Mouse (Mus musculus): Measurements from ENCODE around the gene Thbs2.

The Thbs2 gene

DNA sequence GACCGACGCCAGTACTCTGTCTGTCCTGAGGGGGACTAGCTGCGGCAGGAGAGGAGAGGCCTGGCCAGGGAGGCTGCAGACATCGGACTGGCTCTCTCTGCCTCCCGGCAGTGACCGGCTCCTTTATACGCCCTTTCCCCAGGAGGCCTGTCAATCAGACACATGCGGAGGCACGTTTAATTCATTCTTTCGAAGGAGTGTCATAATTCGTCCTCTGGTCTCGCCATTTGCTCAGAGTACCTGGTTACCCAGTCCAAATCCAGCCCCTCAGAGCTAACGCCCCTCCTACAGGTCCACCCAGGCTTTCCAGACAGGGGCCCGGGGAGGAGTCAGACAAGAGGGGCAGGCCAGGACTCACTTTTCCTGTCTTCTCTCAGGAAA is at the start of gene Thbs2:
Gene Thbs2, minus strand, starts transcription at position 242 of the 381 bp plus-strand sequence.
- DNase-seq (ENCODE audit: low spot score in 2 of 2), result no peak

DNA sequence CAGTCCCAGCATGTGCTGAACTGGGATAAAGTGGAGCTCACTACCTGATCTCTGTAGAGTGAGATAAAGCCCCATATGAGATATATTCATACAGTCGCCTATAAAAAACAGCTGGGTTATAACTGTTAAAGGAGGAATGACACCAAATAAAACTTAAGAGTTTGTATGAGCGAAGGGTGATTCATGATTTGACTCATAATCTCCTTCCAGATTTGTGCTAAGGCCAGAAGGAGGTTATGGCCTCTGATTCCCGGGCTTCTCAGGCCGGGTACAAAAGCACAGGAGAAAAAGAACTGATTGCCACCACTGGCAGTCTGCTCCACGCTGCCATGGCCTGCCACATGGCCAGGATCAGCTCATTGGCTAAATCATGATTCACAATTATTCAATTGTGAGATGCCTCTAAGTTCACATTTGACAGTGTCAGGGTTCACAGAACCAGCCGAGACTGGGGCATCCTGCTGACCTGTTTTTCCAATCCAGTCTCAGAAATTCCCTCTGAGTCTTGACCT is 41.5 kb upstream of the Thbs2 start:
- DNase-seq (ENCODE audit: low spot score in 2 of 2), result no peak

DNA sequence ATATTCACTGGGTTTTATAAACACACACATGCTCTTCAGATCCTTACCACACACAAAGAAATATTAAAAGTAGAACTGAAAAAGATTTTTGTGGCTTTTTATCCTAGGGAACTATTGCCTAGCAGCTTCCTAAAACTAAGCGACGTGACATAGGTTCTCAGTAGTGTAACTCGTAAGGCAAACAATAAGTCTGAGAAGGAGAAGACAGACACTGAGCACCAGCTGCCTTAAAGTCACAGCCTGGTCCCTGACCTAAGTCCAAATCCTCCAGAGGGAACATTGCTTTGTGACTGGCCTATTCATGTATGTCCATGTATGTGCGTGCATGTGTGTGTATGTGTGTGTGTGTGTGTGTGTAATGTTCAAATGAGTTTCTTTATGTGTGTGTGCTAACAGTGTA is 40.3 kb upstream of the Thbs2 start:
- DNase-seq (ENCODE audit: low spot score in 2 of 2), result no peak

DNA sequence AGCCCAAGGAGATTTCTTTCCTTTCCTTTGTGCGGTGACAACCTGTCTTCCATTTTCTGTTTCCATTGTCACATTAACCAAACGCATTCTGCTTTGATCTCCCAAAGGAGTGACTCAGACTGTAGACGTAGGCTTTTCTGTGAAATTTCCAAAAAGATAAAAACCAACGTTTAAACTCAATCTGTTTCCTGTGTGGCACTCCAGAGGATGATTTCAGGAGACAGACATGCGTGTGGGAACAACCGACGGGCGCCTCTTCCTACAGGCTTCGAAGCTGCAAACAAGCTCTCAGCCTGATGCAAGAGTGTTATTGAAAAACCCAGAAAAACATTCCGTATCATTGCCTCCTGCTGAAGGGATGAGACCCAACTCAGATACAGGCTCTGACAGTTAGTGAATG is 39.9 kb upstream of the Thbs2 start:
- no peak for DNase-seq (ENCODE audit: low spot score in 2 of 2)

DNA sequence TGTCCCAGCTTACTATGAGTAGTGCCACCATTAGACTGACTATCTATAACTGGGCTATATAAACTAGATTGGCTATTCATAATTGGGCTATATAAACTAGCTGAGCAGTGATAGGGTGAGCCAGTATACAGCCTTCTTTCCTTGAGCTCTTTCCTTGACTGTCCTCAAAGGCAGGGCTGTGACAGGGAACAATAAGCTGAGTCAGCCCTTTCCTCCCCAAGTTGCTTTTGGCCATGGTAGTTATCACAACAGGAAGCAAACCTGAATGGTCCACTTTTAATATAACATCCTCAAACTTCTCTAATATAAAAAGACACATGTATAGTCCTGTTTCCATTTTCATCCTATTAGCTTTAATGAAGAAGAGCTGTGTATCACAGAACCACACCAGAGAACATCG is 39.0 kb upstream of the Thbs2 start:
- no peak for DNase-seq (ENCODE audit: low spot score in 2 of 2)

DNA sequence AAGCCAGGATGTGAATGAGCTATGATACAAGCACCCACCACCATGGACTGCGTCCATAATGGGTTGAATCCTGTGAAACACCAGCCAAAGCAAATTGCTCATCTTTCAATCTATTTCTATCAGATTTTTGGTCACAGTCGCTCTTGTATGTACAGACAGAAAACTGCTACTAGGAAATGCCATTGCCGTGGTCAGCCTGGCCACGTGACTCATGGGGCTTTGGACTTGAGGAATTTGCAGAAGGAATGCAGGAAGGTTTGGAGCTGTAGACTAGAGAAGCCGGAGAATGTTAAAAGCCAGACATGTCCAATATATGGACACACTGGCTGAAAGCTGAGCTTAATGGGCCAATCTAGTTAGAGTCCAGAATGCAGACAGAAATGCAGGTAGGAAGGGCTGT is 36.6 kb upstream of the Thbs2 start:
- no peak for DNase-seq (ENCODE audit: low spot score in 2 of 2)

DNA sequence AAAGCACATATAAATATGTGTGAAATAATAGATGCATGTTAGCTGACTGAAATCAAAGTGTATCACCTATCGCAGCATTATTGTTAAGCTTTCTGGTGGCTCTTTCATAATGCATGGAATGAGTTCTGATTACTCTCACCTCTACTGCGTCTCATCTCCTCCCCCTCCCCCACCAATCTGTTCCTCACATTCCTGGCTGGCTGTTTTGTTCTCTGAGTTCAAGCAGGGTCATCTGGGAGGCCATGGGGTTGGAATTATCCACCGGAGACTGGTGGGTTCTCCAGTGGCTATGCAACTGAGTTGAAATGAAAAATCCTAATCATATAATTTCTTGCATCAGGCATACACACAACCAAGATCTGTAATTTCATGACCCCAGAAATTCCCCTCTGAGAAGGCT is 33.4 kb upstream of the Thbs2 start:
- DNase-seq (ENCODE audit: low spot score in 2 of 2), result no peak

DNA sequence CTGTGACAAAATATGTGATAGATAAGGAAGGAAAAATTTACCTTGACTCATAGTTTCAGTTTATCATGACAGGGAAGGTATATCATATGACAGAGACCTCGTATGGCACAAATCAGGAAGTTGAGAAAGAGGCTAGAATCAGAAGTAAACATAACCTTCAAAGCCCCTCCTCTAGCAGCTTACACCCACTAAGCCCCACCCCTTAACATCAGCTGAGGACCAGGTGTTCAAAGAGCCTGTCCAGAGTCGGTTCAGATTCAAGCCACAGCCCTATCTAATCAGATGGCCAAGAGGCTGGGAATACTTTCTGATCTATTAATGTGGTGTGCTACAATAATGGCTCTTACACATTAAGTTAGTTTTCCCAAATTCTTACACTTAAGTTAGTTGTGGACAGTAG is 30.8 kb upstream of the Thbs2 start:
- DNase-seq (ENCODE audit: low spot score in 2 of 2), result no peak

DNA sequence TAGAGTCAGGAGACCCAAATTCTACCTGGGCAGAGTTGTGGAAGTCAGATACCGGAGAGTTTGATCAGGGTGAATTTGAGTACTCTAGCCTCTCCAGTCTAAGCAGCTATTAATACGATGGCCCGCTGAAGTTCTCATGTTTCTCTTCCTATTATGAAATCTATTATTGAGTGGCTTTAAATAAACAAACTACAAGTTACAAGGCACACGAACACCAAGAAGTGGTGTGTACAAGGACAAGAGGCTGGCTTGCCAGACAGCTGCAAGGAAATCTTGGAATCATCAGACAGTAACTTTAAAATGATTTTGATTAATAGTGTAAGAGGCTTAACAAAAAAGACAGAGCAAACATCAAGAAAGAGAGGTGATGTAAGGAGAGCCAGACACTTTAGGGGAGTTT is 27.3 kb upstream of the Thbs2 start:
- no peak for DNase-seq (ENCODE audit: low spot score in 2 of 2)

DNA sequence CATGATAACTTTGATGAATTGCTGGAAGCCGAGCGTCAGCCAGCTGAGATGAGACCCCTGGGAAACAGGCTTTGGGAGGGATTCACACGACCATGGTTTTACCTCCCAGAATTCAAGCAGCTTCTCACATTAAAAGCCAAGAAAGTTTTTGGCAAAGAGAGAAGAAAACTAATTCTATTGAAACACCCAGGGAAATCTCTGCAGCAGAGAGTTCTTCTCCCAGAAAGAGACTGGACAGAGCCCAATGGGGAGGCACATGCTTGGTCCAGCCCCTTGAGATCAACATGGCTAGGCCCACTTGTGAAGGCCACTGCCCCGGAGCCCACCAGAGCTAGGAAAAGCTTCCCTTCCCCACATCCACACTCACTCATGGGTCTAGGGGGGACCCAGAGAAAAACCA is 26.9 kb upstream of the Thbs2 start:
- DNase-seq (ENCODE audit: low spot score in 2 of 2), result no peak

DNA sequence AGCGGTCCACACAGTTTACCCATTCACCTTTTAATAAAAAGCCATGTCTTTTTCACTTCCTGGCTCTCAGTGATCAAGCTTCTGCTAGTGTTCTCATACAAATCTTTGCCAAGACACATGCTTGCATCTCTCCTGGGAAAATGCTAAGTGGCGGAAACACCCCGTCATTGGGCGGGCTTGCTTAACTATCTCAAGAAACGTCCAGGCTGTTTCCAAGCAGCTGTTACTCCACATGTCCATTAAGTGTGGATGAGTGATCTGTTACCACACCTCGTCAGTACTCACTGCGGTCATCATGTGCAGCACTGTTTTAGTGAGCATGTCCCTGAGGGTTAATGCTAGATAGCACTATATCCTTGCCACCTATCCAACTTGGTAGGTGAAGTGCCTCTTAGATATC is 26.2 kb upstream of the Thbs2 start:
- no peak for DNase-seq (ENCODE audit: low spot score in 2 of 2)

DNA sequence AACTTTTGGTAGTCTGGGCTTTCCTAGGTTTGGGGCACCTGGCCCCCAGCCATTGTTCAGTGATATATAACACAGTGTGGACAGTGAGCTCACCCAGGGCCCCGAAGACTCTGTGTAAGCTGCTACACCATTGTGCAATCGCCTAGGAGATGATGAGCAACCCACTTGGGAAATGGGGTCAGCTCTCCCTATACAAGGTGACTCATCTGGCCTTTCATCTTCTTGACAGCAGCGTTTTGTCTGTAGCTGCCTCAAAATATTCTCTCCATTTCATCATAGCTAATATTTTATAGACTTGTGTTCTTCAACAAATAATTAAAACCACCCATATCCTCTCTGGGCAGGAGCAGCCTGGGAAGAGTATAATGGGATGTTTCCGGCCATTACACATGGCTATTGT is 24.8 kb upstream of the Thbs2 start:
- no peak for DNase-seq (ENCODE audit: low spot score in 2 of 2)

DNA sequence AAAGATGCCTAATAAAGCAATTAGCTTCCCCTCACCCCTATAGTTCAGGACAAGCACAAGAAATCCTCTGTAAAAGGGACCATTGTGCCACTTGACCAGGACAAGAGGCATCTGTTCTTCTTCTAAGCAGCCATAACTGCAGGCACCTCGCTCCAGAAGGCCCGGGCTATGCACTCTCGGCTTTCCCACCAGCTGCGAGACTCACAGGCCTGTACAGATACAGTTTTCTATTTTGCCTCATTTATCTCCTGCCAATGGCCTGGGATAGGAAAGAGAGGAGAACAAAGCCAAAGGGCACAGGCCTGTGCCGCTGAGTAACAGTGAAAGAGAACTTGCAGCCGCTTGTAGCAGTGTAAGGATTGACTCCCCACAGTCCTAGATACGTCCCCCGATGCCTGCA is 20.7 kb upstream of the Thbs2 start:
- no peak for DNase-seq (ENCODE audit: low spot score in 2 of 2)

DNA sequence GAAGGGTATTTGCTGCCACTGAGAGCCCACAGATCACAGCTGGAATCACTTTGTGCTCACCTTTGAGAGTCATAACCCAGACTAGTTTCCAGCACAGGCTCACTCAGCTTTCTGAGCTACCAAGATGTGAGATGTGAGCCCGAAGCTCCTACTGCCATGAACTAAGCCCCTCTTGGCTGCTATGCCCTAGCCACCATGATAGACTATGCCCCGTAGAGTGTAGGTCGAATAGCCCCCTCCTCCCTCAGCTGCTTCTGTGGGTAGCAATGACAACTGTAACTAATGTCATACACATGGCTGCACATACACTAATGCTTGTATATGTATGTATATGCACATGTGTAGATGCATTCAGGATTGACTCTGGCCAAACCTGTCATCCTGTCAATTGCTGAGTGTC is 20.3 kb upstream of the Thbs2 start:
- no peak for DNase-seq (ENCODE audit: low spot score in 2 of 2)

DNA sequence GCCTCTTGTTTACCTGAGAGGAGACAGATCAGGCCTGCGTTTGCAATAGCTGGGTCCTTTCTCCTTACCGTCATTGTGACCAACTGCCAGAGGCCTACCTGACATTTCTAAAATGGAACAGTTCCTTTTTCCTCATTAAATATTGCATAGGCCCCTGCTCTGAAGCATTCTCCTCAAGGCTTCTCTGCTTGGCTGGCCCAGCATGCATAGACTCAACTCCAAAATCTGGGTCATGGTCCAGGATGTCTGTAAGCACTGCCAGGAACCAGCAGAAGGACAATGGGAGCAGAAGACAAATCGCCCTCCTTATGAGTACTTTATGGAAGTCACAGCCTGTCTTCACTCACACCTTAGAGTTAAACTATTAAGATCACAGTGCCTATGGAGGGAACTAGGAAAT is 17.7 kb upstream of the Thbs2 start:
- no peak for DNase-seq (ENCODE audit: low spot score in 2 of 2)

DNA sequence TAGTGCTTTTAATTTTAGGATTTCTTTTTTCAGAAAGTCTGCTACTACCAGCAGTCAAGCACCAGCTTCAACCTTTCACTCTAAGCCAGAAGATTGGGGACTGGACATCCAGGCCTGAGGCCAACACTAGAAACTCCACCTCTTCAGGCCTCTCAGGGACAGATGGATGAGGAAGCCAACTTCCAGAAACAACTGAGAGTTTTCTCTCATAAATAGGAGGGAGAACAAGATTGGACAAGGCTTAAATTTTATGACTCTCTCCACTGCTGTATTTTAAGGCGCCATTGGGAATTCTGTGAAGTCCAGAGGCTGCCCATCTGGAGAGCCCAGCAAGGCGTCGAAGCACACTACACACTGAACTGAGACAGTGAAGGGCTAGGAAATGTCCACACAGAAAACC is 17.0 kb upstream of the Thbs2 start:
- DNase-seq (ENCODE audit: low spot score in 2 of 2), result no peak

DNA sequence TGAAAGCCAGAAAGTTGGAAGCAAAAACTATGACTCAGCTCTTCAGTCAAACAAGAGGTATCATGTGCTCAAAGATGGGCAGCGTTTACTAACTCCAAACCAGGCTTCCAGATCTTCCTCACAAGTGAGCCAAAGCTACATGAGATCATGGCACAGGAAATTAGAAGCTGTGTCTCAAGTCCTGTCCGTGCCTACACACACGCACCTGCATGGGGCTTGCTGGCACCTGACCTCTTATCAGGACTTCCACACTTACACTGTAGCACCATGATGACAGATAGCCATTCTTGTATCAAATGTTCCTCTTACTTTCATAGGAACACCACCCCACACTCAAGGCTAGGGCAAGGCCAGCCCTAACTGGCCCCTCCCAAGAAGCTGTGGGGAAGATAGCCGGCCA is 12.0 kb upstream of the Thbs2 start:
- no peak for DNase-seq (ENCODE audit: low spot score in 2 of 2)

DNA sequence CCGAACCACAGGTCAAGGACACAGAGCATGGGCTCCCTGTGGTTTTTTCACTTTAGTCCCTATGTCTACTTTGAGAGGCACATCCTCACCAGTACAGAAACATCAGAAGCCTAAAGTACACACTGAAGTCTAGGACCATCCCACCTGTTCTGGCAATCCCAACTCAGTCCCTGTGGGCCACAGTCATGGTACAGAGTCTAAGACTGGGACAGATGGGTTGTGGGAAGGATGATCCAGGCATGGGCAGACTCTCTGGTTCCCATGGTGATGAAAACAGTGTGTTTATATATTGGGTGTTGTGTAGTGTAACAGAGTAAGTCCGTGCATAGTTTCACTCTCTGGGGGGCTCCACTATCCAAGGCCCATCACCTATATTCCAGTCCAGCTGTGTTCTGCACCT is 11.4 kb upstream of the Thbs2 start:
- DNase-seq (ENCODE audit: low spot score in 2 of 2), result no peak

DNA sequence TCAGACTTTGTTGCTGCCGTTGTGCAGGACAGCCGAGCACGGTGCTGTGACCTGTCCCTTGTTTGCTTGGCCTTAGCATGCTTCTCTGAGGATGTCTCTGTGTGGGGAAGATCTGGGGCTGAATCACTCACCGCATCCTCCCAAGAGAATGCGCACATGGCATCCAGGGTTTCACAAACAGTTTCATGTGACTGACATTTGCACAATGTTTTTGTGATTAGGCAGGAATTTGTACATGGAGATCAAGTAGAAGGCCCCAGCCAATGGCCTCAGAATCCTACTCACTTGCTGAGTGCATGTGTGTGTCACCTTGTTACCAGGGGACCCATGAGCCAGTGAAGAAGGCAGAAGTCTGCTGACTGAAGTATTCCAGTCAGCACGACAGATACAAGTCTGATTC is 9.7 kb upstream of the Thbs2 start:
- DNase-seq (ENCODE audit: low spot score in 2 of 2), result no peak

DNA sequence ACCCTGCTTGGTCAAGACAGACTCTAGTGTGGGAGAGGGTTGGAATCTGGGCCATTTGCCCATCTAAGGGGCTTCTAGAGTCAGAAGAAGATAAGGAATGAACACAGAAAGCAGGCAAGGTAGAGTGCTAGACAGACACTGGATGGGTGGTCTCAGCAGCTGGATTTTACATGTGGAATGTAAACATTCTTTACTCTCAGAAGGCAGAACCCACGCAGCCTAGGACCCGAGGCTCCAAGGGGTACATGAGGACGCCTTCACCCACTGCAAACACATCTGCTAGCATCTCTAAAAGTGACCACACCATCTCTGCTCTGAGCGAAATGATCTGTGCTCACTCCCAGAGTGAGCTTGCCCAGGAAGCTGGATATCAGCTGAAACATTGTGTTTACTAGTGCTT is 9.2 kb upstream of the Thbs2 start:
- no peak for DNase-seq (ENCODE audit: low spot score in 2 of 2)

DNA sequence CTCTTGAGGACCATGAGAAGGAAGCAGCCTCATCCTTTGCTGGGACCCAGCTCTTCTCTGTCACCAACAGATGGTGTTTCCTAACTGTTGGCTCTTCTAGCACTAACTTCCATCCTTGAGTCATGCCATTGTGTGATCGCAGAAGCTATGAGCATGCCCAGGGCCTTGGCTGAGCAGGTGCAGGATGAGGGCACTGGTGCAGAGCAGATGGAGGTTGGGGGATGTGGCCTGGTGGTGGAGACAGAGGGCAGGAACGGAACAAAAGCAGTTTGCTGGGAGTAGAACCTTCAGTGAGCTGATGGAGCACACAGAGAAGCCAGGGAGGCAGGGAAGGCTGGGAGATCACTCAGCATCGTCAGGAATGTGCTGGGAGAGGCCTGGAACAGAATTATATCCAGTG is 8.7 kb upstream of the Thbs2 start:
- no peak for DNase-seq (ENCODE audit: low spot score in 2 of 2)

DNA sequence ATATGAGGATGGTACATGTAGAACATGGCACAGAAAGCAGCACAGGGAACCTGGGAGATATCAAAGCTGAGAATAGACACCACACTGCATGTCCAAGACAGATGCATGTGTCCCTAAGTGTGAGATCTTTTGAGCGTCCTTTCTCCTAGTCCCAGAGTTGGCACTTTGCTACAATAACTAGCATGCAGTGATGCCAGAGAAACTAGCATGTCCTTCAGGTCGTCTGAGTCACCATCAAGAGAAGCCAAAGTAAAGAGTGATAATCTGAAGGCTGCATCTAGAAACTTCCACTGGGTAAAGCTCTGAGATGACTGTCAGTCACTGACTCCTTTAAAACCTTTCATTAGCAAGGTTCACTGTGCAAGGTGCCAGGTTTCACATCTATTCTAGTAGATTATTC is 7.9 kb upstream of the Thbs2 start:
- DNase-seq (ENCODE audit: low spot score in 2 of 2), result no peak

DNA sequence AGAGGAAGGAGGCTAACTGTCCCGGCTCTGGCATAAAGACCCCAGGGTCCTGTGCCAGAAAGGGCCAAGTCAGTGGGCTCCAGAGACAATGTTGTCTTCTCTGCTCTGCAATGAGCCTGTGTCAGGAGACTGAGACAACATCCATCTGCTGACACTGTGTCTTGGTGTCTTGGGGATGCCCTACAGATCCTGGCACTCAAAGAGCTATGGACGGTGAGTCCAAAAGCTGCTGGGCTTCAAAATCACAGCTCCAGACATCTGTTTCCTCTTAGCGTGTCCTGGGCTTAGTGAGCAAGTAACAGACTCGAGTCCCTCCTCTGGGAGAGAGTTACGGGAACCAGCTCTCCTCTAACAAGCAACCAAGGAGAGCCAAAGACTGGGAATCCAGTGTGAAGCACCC is 6.2 kb upstream of the Thbs2 start:
- DNase-seq (ENCODE audit: low spot score in 2 of 2), result no peak

DNA sequence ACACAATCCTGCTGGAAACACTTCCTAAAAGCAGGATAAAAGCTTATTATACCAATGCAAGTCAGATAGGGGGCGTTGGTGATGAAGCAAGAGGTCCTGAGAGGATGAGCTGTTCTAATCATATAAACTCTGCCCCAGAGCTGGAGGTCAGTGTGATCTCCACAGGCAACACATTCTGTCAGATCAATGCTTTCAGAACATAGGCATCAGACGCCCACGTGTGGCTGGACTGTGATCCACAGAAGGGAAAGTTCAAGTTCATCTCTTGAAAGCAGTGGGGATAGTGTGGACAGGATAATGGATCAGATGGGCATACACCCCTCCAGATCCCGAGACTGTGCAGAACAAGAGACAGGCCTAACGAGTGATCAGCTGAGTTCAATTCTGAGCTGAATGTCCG is 4.2 kb upstream of the Thbs2 start:
- no peak for DNase-seq (ENCODE audit: low spot score in 2 of 2)

DNA sequence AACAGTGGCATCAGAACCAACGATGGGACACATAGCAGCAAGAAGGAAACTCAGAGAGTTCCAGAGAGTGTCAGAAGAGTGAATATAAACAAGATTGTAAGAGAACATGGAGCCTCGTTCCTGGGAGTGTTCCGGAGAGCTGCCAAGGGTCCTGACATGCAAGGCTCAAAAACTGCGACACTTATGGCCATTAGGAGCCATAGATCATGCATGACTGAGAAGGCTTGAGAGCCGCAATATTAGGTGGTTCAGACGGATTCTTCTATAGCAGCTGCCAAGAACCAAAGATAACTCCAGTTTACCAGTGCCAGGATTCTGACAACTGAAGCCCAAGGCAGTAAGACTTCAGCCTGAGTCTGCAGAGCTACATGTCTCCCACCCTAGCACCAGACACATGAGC is 3.1 kb upstream of the Thbs2 start:
- no peak for DNase-seq (ENCODE audit: low spot score in 2 of 2)

All from cerebellum, postnatal 4 days (tissue).